Comparison of ENCODE assay signal across 7 mouse cellular contexts in genomic region chr4:142098303-142098702, GRCm38 (mm10). TPM values are rescaled to one million over a fixed set of nuclear protein-coding genes. Genes with fewer than 3 reads are reported as not detected.
A peak's percentile ranks its signal among the peaks of the same experiment; 100 is the strongest.
DNase-seq lines count a peak whose midpoint lies in the region; TF ChIP-seq lines count a peak whose summit lies in the region.

No protein-coding gene starts in this region.

- intact Hi-C loops in gastrocnemius, postnatal 36 days (cut with DNase I), result loop anchor here (2.0 kb wide), 1 partner anchor 94 kb away; no protein-coding TSS in a partner anchor
- intact Hi-C loops in left cerebral cortex, postnatal 4 days (cut with DNase I), result loop anchor here (5.0 kb wide), 1 partner anchor 91 kb away; no protein-coding TSS in a partner anchor

- H3K4me3 ChIP-seq in bone marrow, adult 2 months (replicated peaks; ENCODE audit: control insufficient read depth, low read depth, low read length), result no peak overlapping the region

- 7% methylated on average over 8 of the region's 8 CpGs for WGBS in bone marrow, adult 2 months

- H3K4me1 ChIP-seq in bone marrow, adult 2 months (ENCODE audit: control insufficient read depth, insufficient read depth, low read length), result no peaks in the 10 kb centered on the region

- peak; percentile 47 for TF ChIP-seq CTCF in bone marrow, adult 2 months (IDR thresholded peaks at IDR 0.05; ENCODE audit: control insufficient read depth, insufficient read depth, low read length)

- DNase-seq in embryo, embryonic 9.5 days (ENCODE audit: extremely low spot score), result peak; percentile 71
- DNase-seq in gastrocnemius, postnatal 36 days, result peak; percentile 72 to 82
- DNase-seq in kidney, adult 11 months, result peak; percentile 85
- peak; percentile 89 for DNase-seq in left cerebral cortex, postnatal 4 days
- peak; percentile 73 for DNase-seq in mesoderm, embryonic 11.5 days (ENCODE audit: low read depth, low spot score)
- DNase-seq in spleen, adult 18-20 months, result peak; percentile 28 to 67

- no peak overlapping the region; the same call in 1 of the 2 replicates for H3K27ac ChIP-seq in bone marrow, adult 2 months (ENCODE audit: control insufficient read depth, insufficient read depth, low read depth, low read length, poor library complexity)

- TF ChIP-seq POLR2A in bone marrow, adult 2 months (IDR thresholded peaks at IDR 0.05; ENCODE audit: borderline replicate concordance, control insufficient read depth, low read depth, low read length), result no peak

RNA-seq across cellular contexts. Expression of gene Tmem51, which starts 14.2 kb away (rescaled TPM):
- 2.1 and 5.9 TPM in 2 replicates for polyA plus RNA-seq in bone marrow, adult 2 months (2011; ENCODE audit: insufficient read depth, insufficient read length, low replicate concordance, missing spikeins)
- 1 to 10 TPM; 1.1 to 1.2 TPM for total RNA-seq in gastrocnemius, postnatal 36 days (2021)
- total RNA-seq in left cerebral cortex, postnatal 4 days (2021), result 1 to 10 TPM; 5.2 to 5.5 TPM
